Mouse (Mus musculus): Measurements from ENCODE around the gene Myo3b.

DNA sequence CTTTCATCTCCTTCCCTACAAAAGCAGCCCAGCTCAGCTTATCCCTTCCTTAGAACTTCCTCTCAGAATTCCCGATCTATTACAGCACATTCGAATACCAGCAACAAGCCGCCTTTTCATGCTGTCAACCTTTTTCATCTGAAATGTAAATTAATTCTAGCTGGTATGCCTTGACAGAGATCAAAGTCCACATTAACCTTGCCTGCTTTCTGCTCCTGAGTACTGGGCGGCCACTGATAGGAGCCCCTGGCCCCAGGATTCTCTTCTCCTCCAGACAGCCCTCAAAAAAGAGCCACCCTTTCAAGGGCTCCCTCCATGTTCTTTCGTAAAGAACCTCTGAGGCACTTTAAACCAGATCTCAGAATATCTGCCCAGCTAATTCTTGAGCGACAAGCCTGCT is 278.9 kb downstream of the Myo3b start:
- TF ChIP-seq TCF3 (IDR thresholded peaks at IDR 0.05; ENCODE audit: insufficient read length, low read depth) (no peak), POLR2AphosphoS2 (IDR thresholded peaks at IDR 0.05; ENCODE audit: insufficient read length, low read depth) (no peak), USF1 (IDR thresholded peaks at IDR 0.05; ENCODE audit: low read depth) (no peak), MYOD1 (IDR thresholded peaks at IDR 0.05; ENCODE audit: control insufficient read depth in 1 of 3, insufficient read length in 2 of 3, low read depth in 2 of 3) (no peak), POLR2A (IDR thresholded peaks at IDR 0.05; ENCODE audit: insufficient read length, low read depth) (no peak), TCF12 (IDR thresholded peaks at IDR 0.05; ENCODE audit: insufficient read depth, poor library complexity, severe bottlenecking) (no peak), CEBPB (IDR thresholded peaks at IDR 0.05; ENCODE audit: insufficient read depth, poor library complexity, severe bottlenecking) (no peak), SRF (IDR thresholded peaks at IDR 0.05; ENCODE audit: control insufficient read depth, insufficient read length, low read depth) (no peak), MAX (IDR thresholded peaks at IDR 0.05; ENCODE audit: low read depth) (no peak), MYOG (IDR thresholded peaks at IDR 0.05; ENCODE audit: control insufficient read depth in 1 of 3, insufficient read depth in 1 of 3, insufficient read length in 2 of 3, low read depth in 2 of 3) (no peak), E2F4 (IDR thresholded peaks at IDR 0.05; ENCODE audit: insufficient read depth) (no peak), REST (IDR thresholded peaks at IDR 0.05; ENCODE audit: insufficient read depth, insufficient read length) (no peak)

All from myocyte (in vitro differentiated cells).